ENCODE assay signal across 10 mouse cellular contexts in genomic region chr16:95833455-95833854, GRCm38 (mm10).
DNase-seq lines count a peak whose midpoint lies in the region; ATAC-seq and TF ChIP-seq lines count a peak whose summit lies in the region.
"Had no signal": no experiment of that assay in that cellular context is flagged by ENCODE, and none has a peak within 500 bp of the region (broad histone marks: within the 10 kb centered on the region; RNA-seq: fewer than 3 reads in every experiment).

No protein-coding gene starts in this region.

- no peak overlapping the region for H3K27ac ChIP-seq in midbrain, embryonic 11.5 days (ENCODE audit: low read depth, low read length)
- no peak overlapping the region for H3K27ac ChIP-seq in midbrain, embryonic 10.5 days (replicated peaks)
- H3K27ac ChIP-seq in limb, embryonic 13.5 days, result peak overlapping the region; percentile 73; the same call in 1 of the 2 replicates
- peak overlapping the region; percentile 30; the same call in 1 of the 2 replicates for H3K27ac ChIP-seq in stomach, postnatal 0 days (replicated peaks)
- no peak overlapping the region for H3K27ac ChIP-seq in midbrain, embryonic 14.5 days (replicated peaks; ENCODE audit: low read depth, low read length)

- H3K4me3 ChIP-seq in midbrain, embryonic 11.5 days (ENCODE audit: low read depth, low read length), result no peak overlapping the region
- H3K4me3 ChIP-seq in midbrain, embryonic 10.5 days, result no peak overlapping the region
- H3K4me3 ChIP-seq in limb, embryonic 13.5 days, result no peak overlapping the region
- no peak overlapping the region for H3K4me3 ChIP-seq in stomach, postnatal 0 days (ENCODE audit: low read depth, low read length)
- H3K4me3 ChIP-seq in midbrain, embryonic 14.5 days (replicated peaks; ENCODE audit: low read depth, low read length), result no peak overlapping the region

- 82% methylated on average over 10 of the region's 10 CpGs for WGBS in midbrain, embryonic 11.5 days
- 80% methylated on average over 10 of the region's 10 CpGs for WGBS in midbrain, embryonic 10.5 days
- 45% methylated on average over 10 of the region's 10 CpGs for WGBS in limb, embryonic 13.5 days
- 82% methylated on average over 10 of the region's 10 CpGs for WGBS in stomach, postnatal 0 days
- WGBS in midbrain, embryonic 14.5 days, result 82% methylated on average over 10 of the region's 10 CpGs

- H3K9ac ChIP-seq in midbrain, embryonic 11.5 days (ENCODE audit: low read length), result no peak overlapping the region
- H3K9ac ChIP-seq in limb, embryonic 13.5 days, result no peak overlapping the region
- H3K9ac ChIP-seq in stomach, postnatal 0 days (ENCODE audit: low read length), result no peak overlapping the region
- H3K9ac ChIP-seq in midbrain, embryonic 14.5 days (replicated peaks; ENCODE audit: low read length), result no peak overlapping the region

- H3K4me1 ChIP-seq in midbrain, embryonic 11.5 days (ENCODE audit: control insufficient read depth, insufficient read depth, low read length), result peaks cover 5% of the 10 kb centered on the region
- peaks cover 18% of the 10 kb centered on the region for H3K4me1 ChIP-seq in midbrain, embryonic 10.5 days
- peaks cover 43% of the 10 kb centered on the region for H3K4me1 ChIP-seq in limb, embryonic 13.5 days
- peaks cover 5% of the 10 kb centered on the region; the same call in 1 of the 2 replicates for H3K4me1 ChIP-seq in stomach, postnatal 0 days (replicated peaks; ENCODE audit: control insufficient read depth, insufficient read depth)
- peaks cover 12% of the 10 kb centered on the region; the same call in 1 of the 2 replicates for H3K4me1 ChIP-seq in midbrain, embryonic 14.5 days (ENCODE audit: control insufficient read depth, insufficient read depth, low read length)

- no peaks in the 10 kb centered on the region for H3K9me3 ChIP-seq in midbrain, embryonic 11.5 days (ENCODE audit: control insufficient read depth, low read length)
- no peaks in the 10 kb centered on the region for H3K9me3 ChIP-seq in midbrain, embryonic 10.5 days (replicated peaks)
- H3K9me3 ChIP-seq in limb, embryonic 13.5 days, result no peaks in the 10 kb centered on the region
- no peaks in the 10 kb centered on the region for H3K9me3 ChIP-seq in stomach, postnatal 0 days (ENCODE audit: control insufficient read depth, low read length)
- no peaks in the 10 kb centered on the region for H3K9me3 ChIP-seq in midbrain, embryonic 14.5 days (ENCODE audit: control insufficient read depth, low read length)

- no peak overlapping the region for H3K4me2 ChIP-seq in midbrain, embryonic 11.5 days
- no peak overlapping the region for H3K4me2 ChIP-seq in limb, embryonic 13.5 days (replicated peaks)
- no peak overlapping the region for H3K4me2 ChIP-seq in stomach, postnatal 0 days (replicated peaks; ENCODE audit: low read depth)
- H3K4me2 ChIP-seq in midbrain, embryonic 14.5 days (ENCODE audit: low read length), result no peak overlapping the region

- peak; percentile 30 for DNase-seq in embryo, embryonic 11 days
- DNase-seq in embryo, embryonic 10.5 days (ENCODE audit: low spot score), result no peak
- peak; percentile 53 for DNase-seq in midbrain, embryonic 11.5 days (ENCODE audit: low spot score, missing footprints)
- DNase-seq in midbrain, embryonic 10.5 days (ENCODE audit: low spot score), result no peak
- DNase-seq in stomach, postnatal 0 days (ENCODE audit: low spot score), result no peak
- DNase-seq in spleen, postnatal 4 days (ENCODE audit: low spot score in 2 of 2), result no peak
- DNase-seq in midbrain, embryonic 14.5 days, result no peak
- DNase-seq: cerebellum, adult 9-11 months; right cerebral cortex, postnatal 14 days had no signal

- no peaks in the 10 kb centered on the region for H3K36me3 ChIP-seq in midbrain, embryonic 11.5 days (ENCODE audit: control insufficient read depth, insufficient read depth, low read length)
- H3K36me3 ChIP-seq in midbrain, embryonic 10.5 days, result no peaks in the 10 kb centered on the region
- no peaks in the 10 kb centered on the region for H3K36me3 ChIP-seq in limb, embryonic 13.5 days
- H3K36me3 ChIP-seq in stomach, postnatal 0 days (ENCODE audit: control insufficient read depth, insufficient read depth, low read length), result no peaks in the 10 kb centered on the region
- no peaks in the 10 kb centered on the region for H3K36me3 ChIP-seq in midbrain, embryonic 14.5 days (ENCODE audit: control insufficient read depth, insufficient read depth, low read length)

- TF ChIP-seq CTCF in stomach, postnatal 0 days (IDR thresholded peaks at IDR 0.05; ENCODE audit: low read depth), result no peak

- ATAC-seq in midbrain, embryonic 11.5 days (ENCODE audit: low FRiP score), result no peak
- ATAC-seq in limb, embryonic 13.5 days (ENCODE audit: low FRiP score, low read depth), result no peak
- no peak for ATAC-seq in stomach, postnatal 0 days (ENCODE audit: low FRiP score, low TSS enrichment)
- ATAC-seq in midbrain, embryonic 14.5 days (ENCODE audit: low FRiP score, low TSS enrichment), result no peak

- H3K27me3 ChIP-seq in midbrain, embryonic 11.5 days (ENCODE audit: control insufficient read depth, insufficient read depth, low read length), result no peaks in the 10 kb centered on the region
- no peaks in the 10 kb centered on the region for H3K27me3 ChIP-seq in midbrain, embryonic 10.5 days (ENCODE audit: low read depth, poor library complexity, severe bottlenecking)
- H3K27me3 ChIP-seq in limb, embryonic 13.5 days, result no peaks in the 10 kb centered on the region
- H3K27me3 ChIP-seq in stomach, postnatal 0 days (ENCODE audit: control insufficient read depth, insufficient read depth, low read length), result no peaks in the 10 kb centered on the region
- H3K27me3 ChIP-seq in midbrain, embryonic 14.5 days (ENCODE audit: control insufficient read depth, insufficient read depth, low read length), result no peaks in the 10 kb centered on the region

- TF ChIP-seq EP300 in stomach, postnatal 0 days (optimal IDR thresholded peaks at IDR 0.05), result no peak

Comparison
In these comparisons a context has a peak if more than half of its experiments do, and no peak if none do; other contexts are left out.
1. DNase-seq: peak in embryo, embryonic 11 days (single experiment) and midbrain, embryonic 11.5 days (single experiment); none in embryo, embryonic 10.5 days (single experiment), midbrain, embryonic 10.5 days (single experiment), stomach, postnatal 0 days (single experiment), spleen, postnatal 4 days (0 of 2) and midbrain, embryonic 14.5 days (single experiment).
2. H3K27ac ChIP-seq: peak in limb, embryonic 13.5 days (single experiment) and stomach, postnatal 0 days (single experiment); none in midbrain, embryonic 11.5 days (single experiment), midbrain, embryonic 10.5 days (single experiment) and midbrain, embryonic 14.5 days (single experiment).